Mouse (Mus musculus): ENCODE measurements around the gene As3mt.

- no peak for TF ChIP-seq GATA1 (IDR thresholded peaks at IDR 0.05; ENCODE audit: low read length)
- no peak for TF ChIP-seq TAL1 (IDR thresholded peaks at IDR 0.05; ENCODE audit: low read length)
These were observed 18.9 kb downstream of the As3mt start for GRCm38 (mm10) chr19:46726142-46726541.

Data from erythroblast, embryonic 14.5 days (primary cell).